Mouse (Mus musculus): ENCODE results near the gene Olfr420. TPM values are rescaled to one million over a fixed set of nuclear protein-coding genes. Genes with fewer than 3 reads are reported as not detected.

Olfr420 gene
- polyA plus RNA-seq (2012; fragmentation: generic; extraction: Trizol): not detected

DNA sequence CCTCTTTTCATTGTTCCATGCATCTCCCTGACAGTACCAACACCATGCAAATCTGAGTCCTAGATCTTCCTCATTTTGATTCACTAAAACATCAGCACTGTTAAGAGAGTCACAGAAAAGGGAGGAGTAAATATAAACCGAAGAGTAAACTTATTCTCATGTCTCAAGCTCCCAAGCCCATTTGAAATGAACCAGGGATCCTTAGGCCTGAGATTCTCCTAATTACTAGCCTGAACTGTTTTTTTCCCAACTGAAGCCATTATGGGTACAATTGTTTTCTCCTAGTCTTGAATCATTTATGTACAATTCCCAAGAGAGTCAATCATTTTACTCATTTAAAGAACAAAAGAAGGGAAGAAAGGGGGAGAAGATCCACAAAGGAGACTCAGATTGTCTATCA is at the start of gene Olfr420:
Gene Olfr420, plus strand, starts transcription at position 301 of the 400 bp plus-strand sequence.

DNA sequence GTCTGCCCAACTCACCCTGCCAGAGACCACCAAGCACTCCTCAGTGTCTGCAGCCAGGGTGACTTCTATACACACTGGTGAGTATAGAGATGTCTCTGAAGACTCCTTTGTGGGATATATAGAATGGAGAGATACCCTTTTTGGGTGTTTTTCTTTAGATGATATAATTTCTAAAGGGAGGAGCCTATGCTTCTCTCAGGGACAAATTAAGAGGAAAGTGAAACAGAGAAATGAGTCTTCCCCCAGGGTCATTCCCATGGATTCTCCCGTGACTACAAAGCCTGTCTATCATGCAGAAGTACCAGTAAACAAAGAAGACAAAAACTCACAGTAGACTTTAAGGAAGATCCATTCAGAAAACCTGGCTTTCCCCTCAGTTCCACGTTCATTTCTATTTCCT is 34.4 kb upstream of the Olfr420 start, which contains the start of gene Olfr231:
Gene Olfr231, minus strand, starts transcription at position 101 of the 400 bp plus-strand sequence.

DNA sequence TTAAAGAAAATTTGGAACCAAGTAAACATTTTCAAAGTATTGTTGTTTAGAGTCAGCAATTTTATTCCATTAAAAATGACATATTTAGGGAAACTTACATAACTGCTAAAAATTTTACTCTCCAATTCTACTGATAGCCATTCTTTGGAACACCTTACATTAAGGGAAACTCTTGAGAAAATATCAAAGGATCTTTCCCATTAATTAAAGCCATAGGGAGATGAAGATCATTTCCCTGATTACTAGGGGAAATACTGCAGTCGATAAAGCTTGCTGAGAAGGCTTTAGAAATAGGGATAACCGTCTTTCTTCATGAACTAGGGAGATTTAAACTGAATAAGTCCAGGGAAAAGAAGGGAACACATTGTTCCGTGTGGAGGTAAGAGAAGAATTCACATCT is 24.2 kb upstream of the Olfr420 start, which contains the start of gene Olfr424:
Gene Olfr424, plus strand, starts transcription at position 301 of the 400 bp plus-strand sequence.

DNA sequence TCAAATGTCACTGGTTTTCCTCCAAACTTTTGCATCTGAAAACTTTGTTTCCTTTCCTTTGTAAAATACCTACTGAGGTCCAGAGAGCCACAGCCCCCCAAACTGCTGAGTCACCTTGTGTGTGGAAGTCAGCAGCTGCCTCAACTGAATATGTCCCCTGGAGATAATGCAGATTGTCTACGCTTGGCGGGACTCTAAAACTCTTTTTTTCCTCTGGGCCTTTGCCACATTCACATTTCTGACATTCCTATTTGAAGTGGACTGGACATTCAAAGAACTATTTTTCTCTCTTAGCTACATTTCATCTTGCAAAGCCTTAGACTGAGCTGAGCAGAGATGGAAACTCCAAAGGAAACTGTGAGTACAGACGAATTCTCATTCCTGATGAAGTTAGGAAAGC is 17.2 kb downstream of the Olfr420 start, which contains the start of gene Spta1:
Gene Spta1, plus strand, starts transcription at position 172 of the 400 bp plus-strand sequence.

Other genes with a start within 250 kb of the Olfr420 start
- gene Ifi211, start 242.6 kb upstream of the Olfr420 start, polyA plus RNA-seq (2012; fragmentation: generic; extraction: Trizol): 1 to 10 TPM in 1 of 2 experiments, under 1 TPM in 1; 0.08 to 1.6 TPM
- 1 to 10 TPM in 1 of 2 experiments, under 1 TPM in 1; 0.97 to 4.7 TPM for gene Mndal, start 213.1 kb upstream of the Olfr420 start, polyA plus RNA-seq (2012; fragmentation: generic; extraction: Trizol)
- gene Ifi203, start 213.0 kb upstream of the Olfr420 start, polyA plus RNA-seq (2012; fragmentation: generic; extraction: Trizol): 1 to 10 TPM in 1 of 2 experiments, under 1 TPM in 1; 0.63 to 7.4 TPM
- 1 to 10 TPM in 1 of 2 experiments, under 1 TPM in 1; 0.32 to 4.0 TPM for gene Ifi202b, start 172.9 kb upstream of the Olfr420 start, polyA plus RNA-seq (2012; fragmentation: generic; extraction: Trizol)
- gene Ifi205, start 123.8 kb upstream of the Olfr420 start, polyA plus RNA-seq (2012; fragmentation: generic; extraction: Trizol): not detected
- gene Olfr433, start 114.9 kb upstream of the Olfr420 start, polyA plus RNA-seq (2012; fragmentation: generic; extraction: Trizol): not detected
- gene Olfr432, start 106.4 kb upstream of the Olfr420 start, polyA plus RNA-seq (2012; fragmentation: generic; extraction: Trizol): not detected
- gene Olfr430, start 89.0 kb upstream of the Olfr420 start, polyA plus RNA-seq (2012; fragmentation: generic; extraction: Trizol): not detected
- not detected for gene Olfr429, start 71.3 kb upstream of the Olfr420 start, polyA plus RNA-seq (2012; fragmentation: generic; extraction: Trizol)
- not detected for gene Olfr427, start 58.7 kb upstream of the Olfr420 start, polyA plus RNA-seq (2012; fragmentation: generic; extraction: Trizol)
- gene Olfr231, start 34.5 kb upstream of the Olfr420 start, polyA plus RNA-seq (2012; fragmentation: generic; extraction: Trizol): not detected
- not detected for gene Olfr424, start 24.1 kb upstream of the Olfr420 start, polyA plus RNA-seq (2012; fragmentation: generic; extraction: Trizol)
- gene Spta1, start 17.1 kb downstream of the Olfr420 start, polyA plus RNA-seq (2012; fragmentation: generic; extraction: Trizol): not detected
- gene Olfr419, start 96.4 kb downstream of the Olfr420 start, polyA plus RNA-seq (2012; fragmentation: generic; extraction: Trizol): not detected
- not detected for gene Mptx1, start 174.9 kb downstream of the Olfr420 start, polyA plus RNA-seq (2012; fragmentation: generic; extraction: Trizol)
- not detected for gene Olfr417, start 209.5 kb downstream of the Olfr420 start, polyA plus RNA-seq (2012; fragmentation: generic; extraction: Trizol)
- gene Olfr248, start 235.4 kb downstream of the Olfr420 start, polyA plus RNA-seq (2012; fragmentation: generic; extraction: Trizol): not detected